Mouse (Mus musculus) ES-E14 (cell line): ENCODE measurements at regions not wholly inside any gene's neighbourhood (a gene's known extent, or its start where the extent isn't known, plus 50 kb on each side); places are given as distances from the start of the nearest gene placed in this dataset.

Experiments
- CHD2 ChIP-seq: IDR thresholded peaks from 2 replicates; pipeline ENCODE4 v1.6.1; 2014; ENCODE audit warnings: mild to moderate bottlenecking, low read depth, low read length, inconsistent platforms
- HCFC1 ChIP-seq: IDR thresholded peaks from 2 replicates; pipeline ENCODE4 v1.6.1; 2012; ENCODE audit warnings: low read length, inconsistent platforms, borderline replicate concordance; ENCODE audit not compliant: insufficient read depth
- MAFK ChIP-seq: IDR thresholded peaks from 2 replicates; pipeline ENCODE4 v1.6.1; 2014; ENCODE audit warnings: mild to moderate bottlenecking, low read depth, low read length, inconsistent platforms; ENCODE audit not compliant: insufficient read depth
- ZC3H11A ChIP-seq: IDR thresholded peaks from 2 replicates; pipeline ENCODE4 v1.6.1; 2012; ENCODE audit warnings: low read depth, mild to moderate bottlenecking, inconsistent platforms, low read length, borderline replicate concordance

DNA sequence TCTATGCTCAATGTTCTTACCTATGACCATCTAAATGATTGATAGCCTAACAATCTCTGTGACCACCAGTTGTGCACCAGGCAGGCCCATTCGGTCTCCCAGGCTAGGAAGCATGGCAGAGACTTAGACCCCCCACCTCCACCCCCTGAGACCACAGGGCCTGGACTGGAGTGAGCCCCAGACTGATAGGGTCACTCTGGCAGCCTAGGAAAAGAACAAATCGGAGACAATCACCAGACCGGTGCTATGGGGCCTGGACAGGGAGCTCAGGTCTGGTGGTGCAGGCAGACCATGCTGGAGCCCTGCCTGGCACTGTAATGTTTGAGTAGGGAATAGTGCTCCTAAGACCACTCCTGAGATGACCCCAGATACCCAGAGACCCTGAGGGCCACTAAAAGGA lies 366.7 kb downstream of the Med10 start:
- TF ChIP-seq HCFC1 (no peak), CHD2 (no peak), MAFK (no peak), ZC3H11A (no peak)
